Mouse (Mus musculus): Measurements from ENCODE around the gene Pebp1. TPM values are rescaled to one million over a fixed set of nuclear protein-coding genes. Genes with fewer than 3 reads are reported as not detected.

Gene Pebp1
- polyA plus RNA-seq, 1 experiment: 275 TPM

- TF ChIP-seq POLR2A (IDR thresholded peaks at IDR 0.05; ENCODE audit: low read depth, low read length): no peak
- no peak for TF ChIP-seq CTCF (IDR thresholded peaks at IDR 0.05; ENCODE audit: borderline replicate concordance, insufficient read depth, low read length)
- no peak overlapping the region for H3K4me3 ChIP-seq (ENCODE audit: insufficient read depth, low read length)
- H3K27ac ChIP-seq (ENCODE audit: insufficient read depth, low read length): no peak overlapping the region
- peaks cover 8% of the 10 kb centered on the region; the same call in 1 of the 2 replicates for H3K4me1 ChIP-seq (ENCODE audit: control insufficient read depth, insufficient read depth, low read length)
Measured at GRCm38 (mm10) chr5:117245170-117245569, 42.3 kb downstream of the Pebp1 start.

DNA sequence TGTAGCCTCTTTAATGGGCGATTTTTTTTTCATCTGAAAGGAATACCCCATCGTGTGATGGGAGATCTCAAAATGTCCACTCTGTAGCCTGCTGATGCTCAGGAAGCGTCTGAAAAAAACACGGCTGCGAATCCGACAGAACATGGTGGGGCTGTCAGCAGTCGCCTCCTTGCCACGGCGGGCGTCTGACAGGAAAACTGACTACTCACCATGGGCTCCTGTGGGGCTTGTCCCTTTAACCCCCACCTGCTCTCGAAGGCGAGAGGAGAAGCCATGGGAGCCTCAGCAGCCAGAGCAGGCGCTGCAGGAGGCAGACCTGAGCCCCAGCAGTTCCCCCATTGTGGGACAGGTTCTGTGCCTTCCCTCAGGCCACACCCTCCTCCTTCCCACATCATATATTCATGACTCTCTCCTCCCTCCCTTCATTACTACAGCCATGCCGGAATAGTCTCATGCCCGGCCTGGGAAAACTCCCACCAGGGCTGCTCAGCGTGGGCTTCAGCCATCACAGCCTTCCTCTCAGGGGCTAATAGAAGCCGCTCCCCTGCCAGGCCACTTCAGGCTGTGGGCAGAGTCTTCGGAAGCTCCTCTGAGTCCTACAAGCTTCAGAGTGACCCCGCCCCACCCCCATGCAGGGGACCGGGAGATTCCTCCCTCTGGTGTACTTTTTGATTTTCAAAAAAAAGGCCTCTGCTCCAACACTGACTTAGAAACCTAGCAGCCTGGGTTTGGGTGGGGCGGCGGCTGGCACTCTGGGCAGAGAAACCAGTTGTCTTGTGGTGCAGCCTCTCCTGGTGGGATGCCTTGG is 44.5 kb downstream of the Pebp1 start:
- 0 out of 2 replicates have a peak overlapping the region, but pooled peaks have one; percentile 14 for H3K27ac ChIP-seq (ENCODE audit: insufficient read depth, low read length)
- H3K4me3 ChIP-seq (ENCODE audit: insufficient read depth, low read length): 0 out of 2 replicates have a peak overlapping the region, but pooled peaks have one; percentile 2
- TF ChIP-seq POLR2A (IDR thresholded peaks at IDR 0.05; ENCODE audit: low read depth, low read length): no peak
- TF ChIP-seq CTCF (IDR thresholded peaks at IDR 0.05; ENCODE audit: borderline replicate concordance, insufficient read depth, low read length): no peak
- H3K4me1 ChIP-seq (ENCODE audit: control insufficient read depth, insufficient read depth, low read length): peaks cover 4% of the 10 kb centered on the region; the same call in 1 of the 2 replicates

- Histone ChIP-seq H3K27ac (ENCODE audit: insufficient read depth, low read length) (no peak overlapping the region), H3K4me1 (ENCODE audit: control insufficient read depth, insufficient read depth, low read length) (peaks cover 4% of the 10 kb centered on the region; the same call in 1 of the 2 replicates), H3K4me3 (ENCODE audit: insufficient read depth, low read length) (peak overlapping the region; percentile 1)
- TF ChIP-seq CTCF (IDR thresholded peaks at IDR 0.05; ENCODE audit: borderline replicate concordance, insufficient read depth, low read length): no peak
- no peak for TF ChIP-seq POLR2A (IDR thresholded peaks at IDR 0.05; ENCODE audit: low read depth, low read length)
Measured at GRCm38 (mm10) chr5:117241935-117242531, 45.4 kb downstream of the Pebp1 start.

DNA sequence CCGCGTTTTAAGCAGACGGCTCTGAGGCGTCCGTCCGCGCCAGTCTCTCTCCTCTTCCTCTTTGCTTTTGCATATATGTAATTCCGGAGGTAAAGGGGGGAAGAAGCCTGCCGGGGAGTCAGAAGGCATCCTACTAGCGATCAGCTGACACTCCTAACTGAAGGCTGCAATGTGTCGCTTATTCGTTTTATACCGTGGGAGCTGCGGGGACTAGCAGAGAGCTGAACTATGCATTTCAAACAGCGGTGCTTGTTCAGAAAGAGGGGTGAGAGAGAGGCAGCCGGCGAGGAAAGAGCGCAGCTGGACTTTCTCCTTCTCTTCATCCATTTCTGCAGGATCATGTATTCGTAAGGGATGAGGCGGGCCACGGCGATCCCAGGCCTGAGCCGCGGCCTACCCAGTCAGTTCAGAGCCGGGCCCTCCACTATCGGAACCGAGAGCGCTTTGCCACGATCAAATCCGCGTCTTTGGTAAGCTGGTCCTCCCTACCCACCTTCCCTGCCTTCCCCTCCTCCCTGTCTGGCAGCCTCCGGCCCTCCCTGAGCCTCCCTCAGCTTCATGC is 46.6 kb downstream of the Pebp1 start:
- H3K4me1 ChIP-seq (ENCODE audit: control insufficient read depth, insufficient read depth, low read length): peaks cover 4% of the 10 kb centered on the region; the same call in 1 of the 2 replicates
- H3K4me3 ChIP-seq (ENCODE audit: insufficient read depth, low read length): peak overlapping the region; percentile 49
- TF ChIP-seq POLR2A (IDR thresholded peaks at IDR 0.05; ENCODE audit: low read depth, low read length): peak; percentile 46; the same call in 1 of the 2 replicates
- no peak for TF ChIP-seq CTCF (IDR thresholded peaks at IDR 0.05; ENCODE audit: borderline replicate concordance, insufficient read depth, low read length)
- H3K27ac ChIP-seq (ENCODE audit: insufficient read depth, low read length): peak overlapping the region; percentile 54

GRCm38 (mm10) chr5:117240321-117240731 is 47.1 kb downstream of the Pebp1 start:
- peak overlapping the region; percentile 54 for H3K27ac ChIP-seq (ENCODE audit: insufficient read depth, low read length)
- peak overlapping the region; percentile 49 for H3K4me3 ChIP-seq (ENCODE audit: insufficient read depth, low read length)
- peaks cover 4% of the 10 kb centered on the region; the same call in 1 of the 2 replicates for H3K4me1 ChIP-seq (ENCODE audit: control insufficient read depth, insufficient read depth, low read length)
- TF ChIP-seq POLR2A (IDR thresholded peaks at IDR 0.05; ENCODE audit: low read depth, low read length) (peak; percentile 51; the same call in 1 of the 2 replicates), CTCF (IDR thresholded peaks at IDR 0.05; ENCODE audit: borderline replicate concordance, insufficient read depth, low read length) (no peak)

DNA sequence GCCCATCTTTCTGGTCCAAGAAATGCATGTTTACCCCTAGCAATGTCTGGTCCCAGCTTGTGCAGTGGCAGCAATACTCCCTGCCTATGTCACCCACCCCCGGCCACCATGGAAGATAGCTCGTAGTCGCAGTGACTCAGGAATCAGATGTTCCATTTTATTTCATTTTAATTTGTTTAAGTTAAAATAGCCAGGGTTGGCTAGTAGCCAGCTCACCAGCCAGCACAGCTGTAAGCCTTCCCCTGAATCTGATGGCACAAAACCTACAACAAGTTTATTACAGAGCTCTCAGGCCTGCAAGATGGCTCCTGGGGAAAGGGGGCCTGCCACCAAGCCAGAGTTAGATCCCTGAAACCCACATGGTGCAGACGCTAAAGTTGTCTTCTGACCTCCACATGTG is 48.3 kb downstream of the Pebp1 start:
- H3K4me1 ChIP-seq (ENCODE audit: control insufficient read depth, insufficient read depth, low read length): peaks cover 4% of the 10 kb centered on the region; the same call in 1 of the 2 replicates
- no peak overlapping the region for H3K4me3 ChIP-seq (ENCODE audit: insufficient read depth, low read length)
- no peak overlapping the region for H3K27ac ChIP-seq (ENCODE audit: insufficient read depth, low read length)
- TF ChIP-seq POLR2A (IDR thresholded peaks at IDR 0.05; ENCODE audit: low read depth, low read length) (no peak), CTCF (IDR thresholded peaks at IDR 0.05; ENCODE audit: borderline replicate concordance, insufficient read depth, low read length) (no peak)

DNA sequence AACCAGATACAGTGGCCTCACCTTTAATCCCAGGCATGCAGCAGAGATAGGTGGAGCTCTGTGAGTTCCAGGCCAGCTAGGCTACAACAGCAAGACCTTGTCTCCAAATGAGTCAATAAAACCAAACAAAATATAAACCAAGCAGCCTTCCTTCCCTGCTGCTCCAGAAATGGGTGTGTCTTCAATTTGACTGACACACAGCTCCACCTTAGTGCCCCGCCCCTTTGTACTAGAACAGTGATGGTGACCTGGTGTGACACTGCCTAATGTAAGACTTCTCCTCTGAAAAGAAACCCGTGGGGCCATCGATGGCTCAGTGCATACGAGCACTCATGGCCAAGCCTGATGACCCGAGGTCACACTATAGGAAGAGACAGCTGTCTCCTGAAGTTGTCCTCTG is 50.9 kb downstream of the Pebp1 start:
- H3K4me3 ChIP-seq (ENCODE audit: insufficient read depth, low read length): no peak overlapping the region
- peaks cover 3% of the 10 kb centered on the region; the same call in 1 of the 2 replicates for H3K4me1 ChIP-seq (ENCODE audit: control insufficient read depth, insufficient read depth, low read length)
- no peak overlapping the region for H3K27ac ChIP-seq (ENCODE audit: insufficient read depth, low read length)
- TF ChIP-seq POLR2A (IDR thresholded peaks at IDR 0.05; ENCODE audit: low read depth, low read length) (no peak), CTCF (IDR thresholded peaks at IDR 0.05; ENCODE audit: borderline replicate concordance, insufficient read depth, low read length) (no peak)

Other genes with a start within 250 kb of the Pebp1 start
- gene Suds3, start 171.5 kb downstream of the Pebp1 start, polyA plus RNA-seq (2011; ENCODE audit: insufficient read length, low read depth, missing spikeins): 55.7 and 72.1 TPM in 2 replicates
- gene Taok3, start 167.5 kb downstream of the Pebp1 start, polyA plus RNA-seq (2011; ENCODE audit: insufficient read length, low read depth, missing spikeins): 25.1 and 33.9 TPM in 2 replicates
- 7.5 and 9.3 TPM in 2 replicates for gene Vsig10, start 31.5 kb upstream of the Pebp1 start, polyA plus RNA-seq (2011; ENCODE audit: insufficient read length, low read depth, missing spikeins)
- gene Wsb2, start 69.7 kb upstream of the Pebp1 start, polyA plus RNA-seq (2011; ENCODE audit: insufficient read length, low read depth, missing spikeins): 109 and 138 TPM in 2 replicates
- gene Rfc5, start 101.4 kb upstream of the Pebp1 start, polyA plus RNA-seq (2011; ENCODE audit: insufficient read length, low read depth, missing spikeins): 38.8 and 51.0 TPM in 2 replicates
- not detected in 2 replicates for gene Ksr2, start 126.4 kb upstream of the Pebp1 start, polyA plus RNA-seq (2011; ENCODE audit: insufficient read length, low read depth, missing spikeins)